Mouse (Mus musculus): ENCODE measurements around the gene Lrrc8a. TPM values are rescaled to one million over a fixed set of nuclear protein-coding genes. Genes with fewer than 3 reads are reported as not detected.

Lrrc8a gene
- 16.7 TPM for polyA plus RNA-seq (2014; fragmentation: Illumina TruSeq; extraction: RNeasy Lipid Tissue Mini Kit (QIAGEN cat#74804); ENCODE audit: insufficient read depth, low read depth, low replicate concordance)

DNA sequence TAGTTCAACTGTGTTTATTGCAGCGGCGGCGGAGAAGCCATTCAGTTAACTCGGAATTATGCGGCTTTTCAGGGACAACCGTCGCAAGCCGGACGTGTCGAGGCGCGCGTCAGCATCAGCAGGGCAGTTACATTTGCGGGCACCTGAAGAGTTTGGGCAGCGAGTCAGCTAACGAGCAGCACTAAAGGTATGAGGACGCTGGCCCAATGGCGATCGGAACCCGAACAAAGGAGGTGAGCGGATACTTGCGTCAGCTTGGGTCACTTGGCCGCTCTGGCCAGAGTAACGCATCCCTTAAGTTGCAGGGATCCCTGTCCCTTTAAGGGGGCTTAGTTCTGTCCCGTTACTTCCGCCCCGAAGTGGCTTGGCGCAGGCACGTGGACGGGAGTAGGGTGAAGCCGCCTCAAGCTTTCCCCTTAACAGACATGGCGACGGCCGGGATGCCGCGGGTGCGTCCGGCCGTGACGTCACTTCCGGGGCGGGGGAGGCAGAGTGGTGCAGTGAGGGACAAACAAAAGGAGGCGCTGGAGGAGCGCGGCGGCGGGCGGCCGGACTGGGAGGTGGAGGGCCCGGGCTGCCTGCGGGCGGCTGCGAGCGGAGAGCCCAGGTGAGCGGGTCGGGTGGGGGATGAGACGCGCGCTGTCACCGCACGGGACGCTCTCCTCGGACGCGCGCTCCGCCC is at the start of gene Lrrc8a:
Gene Lrrc8a, plus strand, starts transcription at position 517 of the 682 bp plus-strand sequence.

DNA sequence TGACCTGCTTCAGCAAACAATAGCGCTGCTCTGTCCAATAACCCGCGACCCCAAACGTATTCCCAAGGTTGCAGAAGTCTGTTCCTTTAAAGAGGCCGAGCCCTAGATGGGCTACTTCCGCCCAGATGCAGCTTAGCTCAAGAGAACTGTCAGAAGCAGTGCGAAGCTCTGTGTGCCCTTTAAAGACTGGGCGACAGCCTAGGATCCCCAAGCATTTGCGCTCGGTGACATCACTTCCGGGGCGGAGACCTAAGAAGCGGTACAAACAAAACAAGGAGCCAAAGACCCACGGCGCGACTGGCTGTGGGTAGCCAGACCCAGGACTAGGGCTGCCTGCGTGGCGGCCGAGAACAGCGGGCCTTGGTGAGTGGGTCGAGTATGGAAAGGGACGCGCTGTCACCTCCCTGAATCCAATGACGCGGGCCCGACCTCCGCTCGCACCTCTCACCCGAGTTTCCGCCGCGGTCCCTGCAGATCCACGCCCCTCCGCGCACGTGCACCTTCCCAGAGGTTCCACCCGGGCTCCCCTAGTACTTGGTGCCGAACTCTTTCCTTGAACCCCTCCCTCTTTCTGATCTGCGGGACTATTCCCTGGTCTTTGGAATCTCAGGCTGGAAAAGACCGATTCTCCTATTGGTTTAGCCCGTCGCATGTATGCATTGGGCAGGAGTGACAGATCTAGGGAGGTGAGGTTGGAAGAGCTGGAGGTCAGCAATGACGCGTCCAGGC is 31.7 kb upstream of the Lrrc8a start, which contains the start of gene Kyat1:
Gene Kyat1, minus strand, starts transcription at position 219 of the 729 bp plus-strand sequence.

DNA sequence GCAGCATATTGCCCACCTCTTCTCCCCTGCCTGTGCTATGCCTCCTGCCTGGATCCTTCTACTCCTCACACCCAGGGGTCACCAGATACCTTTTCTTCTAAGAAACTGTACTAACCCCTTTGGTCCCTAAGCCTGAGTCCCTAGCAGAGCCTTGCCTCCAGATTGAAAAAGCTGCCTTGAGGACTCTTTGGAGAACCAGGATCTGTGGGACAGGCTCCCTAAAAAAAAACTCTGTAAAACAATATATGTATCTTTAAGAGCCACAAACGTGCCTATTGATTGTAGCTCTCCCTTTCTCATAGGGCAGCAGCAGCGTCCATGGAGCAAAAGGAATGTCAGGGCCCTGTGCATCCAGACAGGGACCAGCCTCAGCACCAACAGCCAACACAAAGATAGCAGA is 2.8 kb downstream of the Lrrc8a start, which contains the start of gene Gm28035:
Gene Gm28035, plus strand, starts transcription at position 301 of the 400 bp plus-strand sequence.

DNA sequence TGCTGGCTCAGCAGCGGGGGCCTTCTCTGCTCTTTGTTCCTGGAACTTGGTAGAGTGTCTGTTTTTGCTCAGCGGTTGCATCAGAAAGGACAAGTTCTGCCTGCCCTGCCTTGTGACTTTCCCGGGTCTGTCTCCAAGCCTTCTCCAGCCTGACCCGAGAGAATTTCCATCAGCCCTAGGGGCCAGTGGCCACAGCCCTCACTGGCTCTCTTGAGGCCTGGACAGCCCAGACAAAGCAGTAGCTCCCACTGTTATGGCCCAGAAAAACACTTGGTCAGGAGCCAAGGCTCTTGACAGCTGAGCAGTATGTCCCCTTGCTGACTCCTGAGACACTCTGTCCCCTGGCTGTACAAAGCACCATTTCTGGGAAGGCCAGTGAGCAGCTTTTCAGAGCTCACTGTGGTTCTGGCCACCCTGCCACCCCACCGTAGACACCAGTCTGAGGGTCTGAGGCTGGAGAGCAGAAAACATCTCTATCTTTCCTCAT is 28.3 kb downstream of the Lrrc8a start, which contains the start of gene Phyhd1:
Gene Phyhd1, plus strand, starts transcription at position 437 of the 487 bp plus-strand sequence.

DNA sequence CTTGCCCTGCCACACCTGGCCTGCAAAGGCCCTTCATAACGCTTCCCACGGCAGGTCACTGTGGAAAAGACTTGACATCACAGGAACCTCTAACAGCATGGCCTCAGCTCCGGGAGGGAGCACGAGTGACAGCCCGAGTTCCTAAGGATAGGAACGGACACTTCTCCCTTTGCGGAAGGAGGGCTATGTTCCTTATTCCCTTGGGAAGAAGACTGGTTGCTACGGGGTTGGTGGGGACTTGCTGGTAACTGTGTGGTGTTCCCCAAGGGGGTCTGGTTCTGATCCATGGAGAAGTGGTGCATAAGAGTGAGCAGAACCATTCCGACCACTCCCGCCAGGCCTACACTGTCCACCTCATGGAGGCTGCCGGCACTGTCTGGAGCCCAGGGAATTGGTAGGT is 43.2 kb downstream of the Lrrc8a start, which contains the start of gene Gm28038:
Gene Gm28038, plus strand, starts transcription at position 301 of the 400 bp plus-strand sequence.

DNA sequence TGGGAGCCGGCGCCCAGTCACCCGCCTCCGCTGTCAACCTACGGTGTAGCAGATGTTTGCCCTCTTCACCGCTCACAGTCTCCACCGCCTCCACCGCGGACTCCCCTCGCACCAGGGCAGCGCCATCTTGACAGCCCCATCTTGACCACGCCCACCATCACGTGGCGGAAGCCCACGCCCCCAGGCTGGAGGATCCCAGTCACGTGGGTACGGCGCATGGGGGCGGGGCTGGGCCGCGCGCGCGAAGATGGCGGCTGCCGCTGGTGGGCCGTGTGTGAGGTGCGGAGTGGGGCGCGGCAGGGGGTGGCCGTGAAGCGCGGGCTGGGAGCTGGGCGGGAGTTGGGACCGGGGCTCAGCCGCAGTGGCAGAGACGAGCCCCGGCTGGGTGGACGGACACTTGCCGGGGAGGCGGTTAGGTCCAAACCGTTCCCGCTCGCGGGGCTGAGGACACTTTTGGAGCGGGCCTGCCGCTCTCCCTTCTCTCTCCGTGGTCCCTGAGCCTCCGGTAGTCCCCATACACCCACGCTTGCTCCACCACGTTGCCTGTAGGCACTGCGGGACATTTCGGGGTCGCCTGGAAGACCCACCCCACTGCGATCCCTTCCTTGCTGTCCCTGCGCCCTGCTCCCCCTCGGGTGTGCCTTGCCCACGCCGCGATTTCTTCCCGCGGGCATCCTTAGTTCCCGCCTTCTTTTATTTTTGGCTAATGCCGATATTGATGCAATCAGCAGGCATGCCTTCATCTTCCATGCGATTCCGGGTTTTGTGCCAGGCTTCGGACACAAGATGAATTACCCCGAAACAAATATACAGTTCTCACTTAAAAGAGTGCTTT is 48.9 kb downstream of the Lrrc8a start, which contains the start of the genes Dolk and Nup188:
Gene Dolk, minus strand, starts transcription at position 143 of the 835 bp plus-strand sequence.
Gene Nup188, plus strand, starts transcription at position 206 of the 835 bp plus-strand sequence.

Other genes starting within 250 kb of the Lrrc8a start
- 15.4 TPM for gene Wdr34, start 188.8 kb upstream of the Lrrc8a start, polyA plus RNA-seq (2014; fragmentation: Illumina TruSeq; extraction: RNeasy Lipid Tissue Mini Kit (QIAGEN cat#74804); ENCODE audit: insufficient read depth, low read depth, low replicate concordance)
- gene Set, start 180.3 kb upstream of the Lrrc8a start, polyA plus RNA-seq (2014; fragmentation: Illumina TruSeq; extraction: RNeasy Lipid Tissue Mini Kit (QIAGEN cat#74804); ENCODE audit: insufficient read depth, low read depth, low replicate concordance): 96.8 TPM
- 8.9 TPM for gene Pkn3, start 160.0 kb upstream of the Lrrc8a start, polyA plus RNA-seq (2014; fragmentation: Illumina TruSeq; extraction: RNeasy Lipid Tissue Mini Kit (QIAGEN cat#74804); ENCODE audit: insufficient read depth, low read depth, low replicate concordance)
- 15.1 TPM for gene Zdhhc12, start 144.1 kb upstream of the Lrrc8a start, polyA plus RNA-seq (2014; fragmentation: Illumina TruSeq; extraction: RNeasy Lipid Tissue Mini Kit (QIAGEN cat#74804); ENCODE audit: insufficient read depth, low read depth, low replicate concordance)
- gene Zer1, start 113.1 kb upstream of the Lrrc8a start, polyA plus RNA-seq (2014; fragmentation: Illumina TruSeq; extraction: RNeasy Lipid Tissue Mini Kit (QIAGEN cat#74804); ENCODE audit: insufficient read depth, low read depth, low replicate concordance): 9.9 TPM
- 19.2 TPM for gene Tbc1d13, start 104.0 kb upstream of the Lrrc8a start, polyA plus RNA-seq (2014; fragmentation: Illumina TruSeq; extraction: RNeasy Lipid Tissue Mini Kit (QIAGEN cat#74804); ENCODE audit: insufficient read depth, low read depth, low replicate concordance)
- gene Endog, start 66.2 kb upstream of the Lrrc8a start, polyA plus RNA-seq (2014; fragmentation: Illumina TruSeq; extraction: RNeasy Lipid Tissue Mini Kit (QIAGEN cat#74804); ENCODE audit: insufficient read depth, low read depth, low replicate concordance): 20.2 TPM
- gene Spout1, start 59.3 kb upstream of the Lrrc8a start, polyA plus RNA-seq (2014; fragmentation: Illumina TruSeq; extraction: RNeasy Lipid Tissue Mini Kit (QIAGEN cat#74804); ENCODE audit: insufficient read depth, low read depth, low replicate concordance): 13.8 TPM
- gene Kyat1, start 31.9 kb upstream of the Lrrc8a start, polyA plus RNA-seq (2014; fragmentation: Illumina TruSeq; extraction: RNeasy Lipid Tissue Mini Kit (QIAGEN cat#74804); ENCODE audit: insufficient read depth, low read depth, low replicate concordance): 11.1 TPM
- 0.40 TPM for gene Gm28035, start 2.9 kb downstream of the Lrrc8a start, polyA plus RNA-seq (2014; fragmentation: Illumina TruSeq; extraction: RNeasy Lipid Tissue Mini Kit (QIAGEN cat#74804); ENCODE audit: insufficient read depth, low read depth, low replicate concordance)
- gene Phyhd1, start 28.5 kb downstream of the Lrrc8a start, polyA plus RNA-seq (2014; fragmentation: Illumina TruSeq; extraction: RNeasy Lipid Tissue Mini Kit (QIAGEN cat#74804); ENCODE audit: insufficient read depth, low read depth, low replicate concordance): 16.4 TPM
- not detected for gene Gm28038, start 43.3 kb downstream of the Lrrc8a start, polyA plus RNA-seq (2014; fragmentation: Illumina TruSeq; extraction: RNeasy Lipid Tissue Mini Kit (QIAGEN cat#74804); ENCODE audit: insufficient read depth, low read depth, low replicate concordance)
- gene Dolk, start 48.6 kb downstream of the Lrrc8a start, polyA plus RNA-seq (2014; fragmentation: Illumina TruSeq; extraction: RNeasy Lipid Tissue Mini Kit (QIAGEN cat#74804); ENCODE audit: insufficient read depth, low read depth, low replicate concordance): 11.8 TPM
- gene Nup188, start 48.7 kb downstream of the Lrrc8a start, polyA plus RNA-seq (2014; fragmentation: Illumina TruSeq; extraction: RNeasy Lipid Tissue Mini Kit (QIAGEN cat#74804); ENCODE audit: insufficient read depth, low read depth, low replicate concordance): 7.2 TPM
- 41.3 TPM for gene Sh3glb2, start 121.6 kb downstream of the Lrrc8a start, polyA plus RNA-seq (2014; fragmentation: Illumina TruSeq; extraction: RNeasy Lipid Tissue Mini Kit (QIAGEN cat#74804); ENCODE audit: insufficient read depth, low read depth, low replicate concordance)
- gene Miga2, start 126.5 kb downstream of the Lrrc8a start, polyA plus RNA-seq (2014; fragmentation: Illumina TruSeq; extraction: RNeasy Lipid Tissue Mini Kit (QIAGEN cat#74804); ENCODE audit: insufficient read depth, low read depth, low replicate concordance): 11.2 TPM
- gene Dolpp1, start 154.5 kb downstream of the Lrrc8a start, polyA plus RNA-seq (2014; fragmentation: Illumina TruSeq; extraction: RNeasy Lipid Tissue Mini Kit (QIAGEN cat#74804); ENCODE audit: insufficient read depth, low read depth, low replicate concordance): 10.8 TPM
- gene Crat, start 178.1 kb downstream of the Lrrc8a start, polyA plus RNA-seq (2014; fragmentation: Illumina TruSeq; extraction: RNeasy Lipid Tissue Mini Kit (QIAGEN cat#74804); ENCODE audit: insufficient read depth, low read depth, low replicate concordance): 23.8 TPM
- gene Ptpa, start 178.3 kb downstream of the Lrrc8a start, polyA plus RNA-seq (2014; fragmentation: Illumina TruSeq; extraction: RNeasy Lipid Tissue Mini Kit (QIAGEN cat#74804); ENCODE audit: insufficient read depth, low read depth, low replicate concordance): 94.8 TPM
- gene Ier5l, start 236.5 kb downstream of the Lrrc8a start, polyA plus RNA-seq (2014; fragmentation: Illumina TruSeq; extraction: RNeasy Lipid Tissue Mini Kit (QIAGEN cat#74804); ENCODE audit: insufficient read depth, low read depth, low replicate concordance): 3.5 TPM

Data from lung, adult 10 weeks (tissue).